Comparison of ENCODE assay signal across 29 mouse cellular contexts in genomic region chr12:95741296-95741695, GRCm38 (mm10). TPM values are rescaled to one million over a fixed set of nuclear protein-coding genes. Genes with fewer than 3 reads are reported as not detected.
DNase-seq lines count a peak whose midpoint lies in the region; ATAC-seq and TF ChIP-seq lines count a peak whose summit lies in the region.
"Had no signal": no experiment of that assay in that cellular context is flagged by ENCODE, and none has a peak within 500 bp of the region (broad histone marks: within the 10 kb centered on the region; RNA-seq: fewer than 3 reads in every experiment).

No protein-coding gene starts in this region.

- no peak overlapping the region for H3K4me3 ChIP-seq in left cerebral cortex, adult 2 months
- H3K4me3 ChIP-seq in bone marrow macrophage, adult 2 months (ENCODE audit: insufficient read depth, low read length), result no peak overlapping the region
- no peak overlapping the region for H3K4me3 ChIP-seq in kidney, embryonic 16.5 days (ENCODE audit: low read length)
- no peak overlapping the region for H3K4me3 ChIP-seq in midbrain, embryonic 14.5 days (replicated peaks; ENCODE audit: low read depth, low read length)
- H3K4me3 ChIP-seq: embryonic facial prominence, embryonic 12.5 days; erythroblast, embryonic 14.5 days; heart, embryonic 10.5 days; heart, embryonic 15.5 days; limb, embryonic 13.5 days; liver, embryonic 12.5 days; midbrain, embryonic 10.5 days; neural tube, embryonic 13.5 days had no signal

- no peaks in the 10 kb centered on the region for H3K36me3 ChIP-seq in kidney, embryonic 16.5 days (ENCODE audit: insufficient read depth, low read length)
- no peaks in the 10 kb centered on the region for H3K36me3 ChIP-seq in midbrain, embryonic 14.5 days (ENCODE audit: control insufficient read depth, insufficient read depth, low read length)
- H3K36me3 ChIP-seq: embryonic facial prominence, embryonic 12.5 days; heart, embryonic 10.5 days; heart, embryonic 15.5 days; liver, embryonic 12.5 days; midbrain, embryonic 10.5 days; neural tube, embryonic 13.5 days had no signal

- no peak for TF ChIP-seq POLR2A in bone marrow macrophage, adult 2 months (IDR thresholded peaks at IDR 0.05; ENCODE audit: borderline replicate concordance, low read depth, low read length)

- no peak for TF ChIP-seq CTCF in left cerebral cortex, adult 2 months (IDR thresholded peaks at IDR 0.05)
- no peak for TF ChIP-seq CTCF in bone marrow macrophage, adult 2 months (IDR thresholded peaks at IDR 0.05; ENCODE audit: low read depth, low read length)

- ATAC-seq in megakaryocyte, adult 5-6 weeks (ENCODE audit: poor library complexity, severe bottlenecking), result peak; percentile 55
- no peak for ATAC-seq in kidney, embryonic 16.5 days (ENCODE audit: low FRiP score, low TSS enrichment)
- ATAC-seq in midbrain, embryonic 14.5 days (ENCODE audit: low FRiP score, low TSS enrichment), result no peak
- ATAC-seq: activated CD4-positive, CD25-positive, alpha-beta regulatory T cell, adult 4 months; forebrain, embryonic 16.5 days; intestine, postnatal 0 days; liver, embryonic 12.5 days had no signal

- H3K27ac ChIP-seq in left cerebral cortex, adult 2 months, result peak overlapping the region; percentile 40
- peak overlapping the region; percentile 28; the same call in 1 of the 2 replicates for H3K27ac ChIP-seq in bone marrow macrophage, adult 2 months (ENCODE audit: insufficient read depth, low read depth, low read length)
- H3K27ac ChIP-seq in kidney, embryonic 16.5 days (ENCODE audit: low read length), result no peak overlapping the region
- no peak overlapping the region for H3K27ac ChIP-seq in midbrain, embryonic 14.5 days (replicated peaks; ENCODE audit: low read depth, low read length)
- H3K27ac ChIP-seq: embryonic facial prominence, embryonic 12.5 days; heart, embryonic 10.5 days; heart, embryonic 15.5 days; hindbrain, embryonic 14.5 days; limb, embryonic 13.5 days; liver, embryonic 12.5 days; macrophage; midbrain, embryonic 10.5 days; neural tube, embryonic 13.5 days had no signal

- 75% methylated on average over 11 of the region's 11 CpGs for WGBS in kidney, embryonic 16.5 days
- 82% methylated on average over 11 of the region's 11 CpGs for WGBS in midbrain, embryonic 14.5 days

- no peak overlapping the region for H3K9ac ChIP-seq in kidney, embryonic 16.5 days (replicated peaks; ENCODE audit: low read length)
- no peak overlapping the region for H3K9ac ChIP-seq in midbrain, embryonic 14.5 days (replicated peaks; ENCODE audit: low read length)
- H3K9ac ChIP-seq: embryonic facial prominence, embryonic 12.5 days; heart, embryonic 15.5 days; hindbrain, embryonic 14.5 days; limb, embryonic 13.5 days; liver, embryonic 12.5 days; lung, embryonic 14.5 days; neural tube, embryonic 13.5 days had no signal

- H3K27me3 ChIP-seq in kidney, embryonic 16.5 days (ENCODE audit: insufficient read depth, low read length), result no peaks in the 10 kb centered on the region
- H3K27me3 ChIP-seq in midbrain, embryonic 14.5 days (ENCODE audit: control insufficient read depth, insufficient read depth, low read length), result no peaks in the 10 kb centered on the region
- H3K27me3 ChIP-seq: embryonic facial prominence, embryonic 12.5 days; heart, embryonic 15.5 days; limb, embryonic 13.5 days; liver, embryonic 12.5 days; neural tube, embryonic 13.5 days had no signal

- no peaks in the 10 kb centered on the region for H3K9me3 ChIP-seq in kidney, embryonic 16.5 days (ENCODE audit: low read length)
- no peaks in the 10 kb centered on the region for H3K9me3 ChIP-seq in midbrain, embryonic 14.5 days (ENCODE audit: control insufficient read depth, low read length)
- H3K9me3 ChIP-seq: embryonic facial prominence, embryonic 12.5 days; heart, embryonic 10.5 days; heart, embryonic 15.5 days; limb, embryonic 13.5 days; liver, embryonic 12.5 days; midbrain, embryonic 10.5 days; neural tube, embryonic 13.5 days had no signal

- intact Hi-C loops in left cerebral cortex, adult 2 months (cut with DNase I), result no loop called here

- H3K4me2 ChIP-seq in kidney, embryonic 16.5 days (replicated peaks; ENCODE audit: low read depth, low read length), result no peak overlapping the region
- H3K4me2 ChIP-seq in midbrain, embryonic 14.5 days (ENCODE audit: low read length), result no peak overlapping the region
- H3K4me2 ChIP-seq: embryonic facial prominence, embryonic 12.5 days; heart, embryonic 15.5 days; hindbrain, embryonic 14.5 days; limb, embryonic 13.5 days; liver, embryonic 12.5 days; lung, embryonic 14.5 days; neural tube, embryonic 13.5 days had no signal

- peaks cover 46% of the 10 kb centered on the region for H3K4me1 ChIP-seq in bone marrow macrophage, adult 2 months (ENCODE audit: control insufficient read depth, insufficient read depth, low read length)
- peaks cover 33% of the 10 kb centered on the region for H3K4me1 ChIP-seq in kidney, embryonic 16.5 days (ENCODE audit: insufficient read depth, low read length)
- peaks cover 20% of the 10 kb centered on the region for H3K4me1 ChIP-seq in midbrain, embryonic 14.5 days (ENCODE audit: control insufficient read depth, insufficient read depth, low read length)
- H3K4me1 ChIP-seq: liver, embryonic 12.5 days had no signal

- DNase-seq in left cerebral cortex, adult 2 months (ENCODE audit: extremely low spot score in 1 of 2, low spot score in 2 of 2), result no peak
- no peak for DNase-seq in left cerebral cortex, adult 8-10 months (ENCODE audit: low spot score in 2 of 2)
- DNase-seq in 416B (ENCODE audit: low read depth), result peak; percentile 89
- no peak for DNase-seq in midbrain, embryonic 14.5 days
- DNase-seq: adrenal gland, adult 2 months; adrenal gland, postnatal 36 days; B cell, adult 2 months; cerebellum, adult 2 months; cerebellum, postnatal 14 days; heart, postnatal 4 days; kidney, postnatal 25 days; lung, embryonic 14.5 days; thymus, postnatal 4 days had no signal

RNA-seq across cellular contexts. Expression of gene Flrt2, which starts 49.3 kb away (rescaled TPM):
- 10 to 100 TPM; 59.6 to 78.3 TPM for total RNA-seq in left cerebral cortex, adult 2 months (2021)
- 10 to 100 TPM; 59.2 to 74.4 (median 63.1) TPM for total RNA-seq in left cerebral cortex, adult 8-10 months (2022)
- polyA plus RNA-seq in bone marrow macrophage, adult 2 months (2012; ENCODE audit: insufficient read depth, insufficient read length, missing spikeins), result 1.3 and 2.7 TPM in 2 replicates
- total RNA-seq in megakaryocyte, adult 5-6 weeks (2015), result 0.02 TPM in 2 replicates
- total RNA-seq in megakaryocyte, adult 5-6 weeks (2017), result not detected in 2 replicates
- polyA plus RNA-seq in kidney, embryonic 16.5 days (2015; fragmentation: Nextera tagmentation; extraction: Ambion mirVana), result 28.5 and 32.5 TPM in 2 replicates
- 24.2 and 32.2 TPM in 2 replicates for polyA plus RNA-seq in midbrain, embryonic 14.5 days (2014; fragmentation: Nextera tagmentation; extraction: Ambion mirVana)

Comparison
In these comparisons a context has a peak if more than half of its experiments do, and no peak if none do; other contexts are left out.
1. H3K27ac ChIP-seq: peak in left cerebral cortex, adult 2 months (single experiment) and bone marrow macrophage, adult 2 months (single experiment); none in kidney, embryonic 16.5 days (single experiment) and midbrain, embryonic 14.5 days (single experiment).
2. RNA of gene Flrt2, which starts 49.3 kb away (total RNA-seq): 59.6 to 78.3 TPM in left cerebral cortex, adult 2 months and 59.2 to 74.4 TPM in left cerebral cortex, adult 8-10 months; 0.02 TPM in megakaryocyte, adult 5-6 weeks; every median in the first group is over 10 times any median in the second.